Mouse (Mus musculus): ENCODE measurements at regions not wholly inside any gene's neighbourhood (a gene's known extent, or its start where the extent isn't known, plus 50 kb on each side); places are given as distances from the start of the nearest gene placed in this dataset.

DNA sequence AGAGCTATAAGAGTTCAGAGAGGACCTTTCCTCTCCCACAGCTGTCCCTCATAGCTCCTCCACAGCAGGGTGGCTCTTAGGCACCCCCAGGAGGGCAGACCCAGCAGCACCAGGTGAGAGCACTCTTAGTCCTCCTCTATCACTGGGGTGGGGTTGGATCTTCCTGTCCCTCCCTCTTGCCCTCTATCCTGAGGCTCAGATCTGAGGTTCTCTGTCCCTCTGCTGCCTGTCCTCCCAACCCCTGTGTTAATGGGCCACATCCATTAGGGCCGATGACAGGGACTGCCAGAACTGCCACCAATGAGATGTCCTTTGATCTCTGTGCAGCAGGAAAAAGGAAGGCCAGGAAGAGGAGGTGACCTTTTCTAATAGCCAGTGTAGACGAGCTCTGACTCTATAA, 95.4 kb upstream of the Ret start:
- no peak for TF ChIP-seq POLR2A (IDR thresholded peaks at IDR 0.05; ENCODE audit: insufficient read depth, low read depth, low read length)
- TF ChIP-seq EP300 (IDR thresholded peaks at IDR 0.05; ENCODE audit: insufficient read depth, low read depth, low read length) = no peak

All from heart, adult 2 months (tissue).